Mouse (Mus musculus) spleen, postnatal 14 days (tissue): ENCODE data around the gene Zcchc10.
A peak's percentile ranks its signal among the peaks of the same experiment; 100 is the strongest.
"Not testable (repeated sequence)": the region's sequence is repeated elsewhere in the genome, so short reads cannot be mapped to it uniquely, and the experiment has no call there.

Experiments used
- DNase-seq, 2 experiments: peaks; one replicate each; pipeline ENCODE4 v3.0.0; 2021 to 2022; ENCODE audit warnings: low spot score in 2 of 2

Zcchc10 gene

DNA sequence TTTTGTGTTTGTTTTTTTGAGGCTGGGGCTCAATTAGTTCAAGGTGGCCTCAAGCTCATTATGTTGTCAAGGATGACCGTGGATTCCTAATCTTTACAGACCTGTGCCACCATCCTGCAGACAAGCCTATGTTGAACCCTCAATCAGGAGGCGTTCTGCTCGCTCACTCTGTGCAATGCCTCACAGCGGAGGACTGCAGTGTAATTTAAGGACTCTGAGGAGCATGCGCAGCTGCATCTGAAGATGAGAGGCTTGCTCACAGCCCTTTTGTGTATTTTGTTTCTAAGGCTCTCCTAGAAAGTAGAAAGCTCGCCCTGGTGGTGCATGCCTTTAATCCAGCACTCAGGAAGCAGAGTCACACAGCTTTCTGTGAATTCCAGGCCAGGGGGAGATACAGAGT, 7.5 kb upstream of the Zcchc10 start:
- DNase-seq, result no peak

DNA sequence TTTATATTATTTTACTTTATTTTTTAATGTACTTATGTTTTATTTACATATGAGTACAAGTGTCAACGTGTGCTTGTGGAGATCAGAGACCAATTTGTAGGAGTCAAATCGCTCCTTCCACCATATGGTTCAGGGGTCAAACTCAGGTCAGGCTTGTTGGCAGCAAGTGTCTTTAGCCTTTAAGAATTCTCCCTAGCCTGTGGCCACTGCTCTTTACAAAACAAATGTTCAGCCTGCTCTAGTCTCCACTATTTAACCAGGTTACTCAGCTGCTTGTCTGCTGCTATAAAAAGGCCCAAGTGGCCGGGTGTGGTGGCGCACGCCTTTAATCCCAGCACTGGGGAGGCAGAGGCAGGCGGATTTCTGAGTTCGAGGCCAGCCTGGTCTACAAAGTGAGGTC, 6.4 kb upstream of the Zcchc10 start:
- DNase-seq, result no peak

DNA sequence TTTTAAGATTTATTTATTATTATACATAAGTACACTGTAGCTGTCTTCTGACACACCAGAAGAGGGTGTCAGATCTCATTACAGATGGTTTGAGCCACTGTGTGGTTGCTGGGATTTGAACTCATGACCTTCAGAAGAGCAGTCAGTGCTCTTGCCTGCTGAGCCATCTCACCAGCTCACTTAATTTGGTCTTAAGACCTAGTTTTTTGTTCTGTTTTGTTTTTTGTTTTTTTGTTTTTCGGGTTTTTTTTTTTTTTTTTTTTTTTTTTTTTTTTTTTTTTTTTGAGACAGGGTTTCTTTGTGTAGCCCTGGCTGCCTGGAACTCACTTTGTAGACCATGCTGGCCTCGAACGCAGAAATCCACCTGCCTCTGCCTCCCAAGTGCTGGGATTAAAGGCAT, 5.9 kb upstream of the Zcchc10 start:
- DNase-seq, result not testable (repeated sequence)

DNA sequence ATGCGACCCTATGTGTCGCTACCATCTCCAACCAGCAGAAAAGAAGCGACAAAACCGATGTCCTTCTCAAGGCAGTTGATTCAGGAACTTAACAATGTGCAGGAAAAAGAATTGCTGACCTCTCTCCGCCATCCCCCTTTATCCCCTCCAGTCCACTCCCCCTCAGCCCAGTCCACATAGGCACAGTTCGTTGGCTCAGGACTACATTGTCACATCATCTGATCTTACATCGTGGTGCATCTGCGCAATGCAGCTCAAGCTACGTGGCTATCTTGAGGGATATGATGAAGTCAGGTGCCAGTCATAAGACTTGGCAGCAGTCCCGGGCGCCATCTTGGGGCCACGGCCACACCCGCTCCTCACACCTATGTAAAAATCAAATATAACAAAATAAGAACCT, 4.6 kb upstream of the Zcchc10 start:
- not testable (repeated sequence) for DNase-seq

DNA sequence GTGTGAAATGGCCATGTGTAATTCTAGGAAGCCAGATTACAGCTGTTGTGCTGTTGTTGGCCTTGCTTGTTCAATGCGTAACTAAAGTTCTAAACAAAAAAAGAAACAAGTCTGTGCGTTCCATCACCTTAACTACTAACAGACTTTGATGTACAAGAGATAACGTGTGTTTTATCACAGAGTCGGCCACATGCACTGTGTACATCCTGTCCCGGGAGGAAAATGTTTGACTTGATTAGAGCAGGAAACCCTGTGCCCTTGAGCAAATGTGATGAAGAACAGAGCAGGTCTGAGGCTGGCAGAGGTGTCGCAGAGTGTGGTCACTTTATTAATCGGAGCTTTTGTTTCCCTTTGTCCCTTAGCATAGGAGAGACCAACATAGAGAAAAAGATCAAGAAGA, 5.8 kb downstream of the Zcchc10 start:
- no peak for DNase-seq

DNA sequence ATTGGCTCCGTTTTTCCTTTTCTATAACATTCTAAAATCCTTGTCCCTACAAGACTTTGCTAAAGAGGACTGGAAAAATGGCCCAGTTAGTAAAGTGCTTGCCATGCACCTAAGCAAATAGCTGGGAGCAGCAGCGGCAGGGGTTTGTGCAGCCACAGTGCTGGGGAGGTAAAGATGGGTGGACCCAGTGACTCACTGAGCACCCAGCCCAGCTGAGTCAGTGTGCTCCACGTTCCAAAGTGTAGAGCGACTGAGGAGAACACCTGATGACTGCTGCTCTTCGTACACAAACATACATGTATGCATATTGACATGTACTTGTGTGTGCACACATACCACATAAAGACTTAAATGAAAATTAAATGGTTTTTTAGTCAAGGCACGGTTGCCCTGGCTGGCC, 6.6 kb downstream of the Zcchc10 start:
- no peak for DNase-seq

DNA sequence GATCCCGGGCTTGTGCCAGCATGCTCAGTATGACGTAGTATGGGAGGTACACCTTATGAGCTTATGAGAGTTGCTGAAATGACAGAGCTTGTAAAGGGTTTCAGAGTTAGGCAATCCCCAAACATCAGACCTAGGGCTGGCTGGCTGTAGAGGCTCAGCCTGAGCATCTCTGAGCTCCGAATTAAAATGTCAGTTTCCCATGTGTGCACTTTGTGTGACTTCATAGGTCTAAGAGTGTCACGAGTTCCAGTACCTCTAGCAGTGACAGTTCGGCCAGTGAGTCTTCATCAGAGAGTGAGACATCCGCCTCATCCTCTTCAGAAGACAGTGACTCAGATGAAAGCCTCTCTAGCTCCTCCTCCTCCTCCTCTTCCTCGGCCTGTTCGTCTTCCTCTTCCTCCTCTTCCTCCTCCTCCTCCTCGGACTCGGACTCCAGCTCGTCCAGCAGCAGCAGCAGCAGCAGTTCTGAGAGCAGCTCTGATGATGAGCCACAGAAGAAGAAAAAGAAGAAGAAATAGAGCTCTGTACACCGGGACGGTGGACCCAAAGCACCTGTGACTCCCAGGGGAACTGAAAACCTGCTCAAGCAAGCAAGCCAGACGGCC, 7.7 kb downstream of the Zcchc10 start:
- no peak for DNase-seq

DNA sequence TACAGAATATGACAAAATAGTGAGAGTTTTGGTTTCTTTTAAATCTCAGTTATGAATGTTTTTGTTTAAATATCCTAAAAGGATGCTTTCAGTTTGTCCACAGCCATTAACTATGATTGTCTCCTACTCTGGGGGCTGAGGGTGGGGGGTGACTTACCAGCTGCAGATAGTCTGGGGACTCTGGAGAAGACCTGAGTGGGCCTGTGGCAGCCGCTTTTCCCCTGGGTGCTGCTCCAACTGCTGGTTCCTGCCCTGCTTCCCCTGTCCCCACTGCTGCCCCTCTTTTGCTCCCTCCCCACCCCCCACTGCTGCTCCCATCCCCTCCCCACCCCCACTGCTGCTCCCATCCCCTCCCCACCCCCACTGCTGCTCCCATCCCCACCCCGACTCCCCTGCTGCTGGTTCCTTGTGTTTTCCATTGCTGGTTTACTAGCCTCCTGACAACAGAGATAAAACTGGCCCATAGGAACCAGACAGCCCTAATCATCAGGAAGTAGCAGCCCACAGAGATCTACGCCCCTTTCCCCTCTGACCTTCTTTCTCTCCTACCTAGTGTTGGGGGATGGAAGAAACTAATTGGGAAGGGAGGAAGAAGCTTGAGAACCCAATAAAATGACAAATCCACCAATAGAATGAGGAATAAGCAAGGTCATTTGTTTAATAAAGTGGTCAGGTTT, 11.2 kb downstream of the Zcchc10 start:
- DNase-seq, result no peak

DNA sequence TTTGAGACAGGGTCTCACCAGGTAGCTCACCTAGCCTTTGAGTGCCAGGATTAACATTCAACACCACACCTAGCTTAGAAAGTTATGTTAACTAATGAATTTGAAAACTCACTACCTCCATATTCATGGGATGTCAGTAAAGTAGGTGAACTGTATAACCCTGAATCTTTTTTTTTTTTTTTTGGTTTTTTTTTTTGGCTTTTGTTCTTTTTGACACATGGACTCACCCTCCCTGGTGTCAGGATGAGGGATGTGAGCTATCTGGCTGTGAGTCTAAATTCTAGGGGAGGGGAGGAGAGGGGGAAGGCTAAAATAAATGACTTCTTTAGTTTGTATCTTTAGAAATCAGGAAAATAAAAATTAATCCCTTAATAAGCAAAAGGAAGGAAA, 11.7 kb downstream of the Zcchc10 start:
- DNase-seq, result no peak

DNA sequence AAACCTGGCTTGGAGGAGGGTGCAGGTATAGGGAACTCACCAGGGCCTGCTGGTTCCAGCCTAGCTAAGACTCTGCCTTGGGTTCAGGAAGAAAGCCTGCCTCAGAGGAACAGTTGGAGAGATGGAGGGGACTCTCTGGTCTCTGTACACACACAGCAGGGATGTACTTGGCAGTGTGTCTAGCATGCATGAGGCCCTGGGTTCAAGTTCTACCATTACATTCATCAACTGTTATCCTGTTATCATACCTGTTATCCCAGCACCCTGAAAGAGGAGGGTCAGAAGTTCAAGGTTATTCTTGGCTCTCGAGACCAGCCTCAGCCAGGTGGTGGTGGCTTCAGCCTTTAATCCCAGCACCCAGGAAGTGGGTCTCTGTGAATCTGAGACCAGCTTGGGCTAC, 12.4 kb downstream of the Zcchc10 start:
- DNase-seq, result no peak

DNA sequence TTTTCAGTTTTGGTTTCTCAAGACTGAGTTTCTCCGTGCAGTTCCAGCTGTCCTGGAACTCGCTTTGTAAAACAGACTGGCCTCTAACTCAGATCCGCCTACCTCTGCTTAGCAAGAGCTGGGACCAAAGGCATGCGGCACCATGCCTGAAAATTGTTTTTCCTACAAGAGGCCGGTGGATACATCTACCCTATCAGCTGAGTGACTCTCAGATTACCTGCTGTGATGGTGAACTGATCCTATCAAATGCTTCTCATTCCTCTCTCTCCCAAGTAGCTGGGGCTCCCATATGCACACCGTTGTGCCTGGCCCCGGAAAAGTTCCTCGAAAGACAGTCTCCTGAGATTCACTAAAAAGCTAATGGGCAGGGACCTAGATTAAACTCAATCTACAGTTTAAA, 13.2 kb downstream of the Zcchc10 start:
- DNase-seq, result no peak

DNA sequence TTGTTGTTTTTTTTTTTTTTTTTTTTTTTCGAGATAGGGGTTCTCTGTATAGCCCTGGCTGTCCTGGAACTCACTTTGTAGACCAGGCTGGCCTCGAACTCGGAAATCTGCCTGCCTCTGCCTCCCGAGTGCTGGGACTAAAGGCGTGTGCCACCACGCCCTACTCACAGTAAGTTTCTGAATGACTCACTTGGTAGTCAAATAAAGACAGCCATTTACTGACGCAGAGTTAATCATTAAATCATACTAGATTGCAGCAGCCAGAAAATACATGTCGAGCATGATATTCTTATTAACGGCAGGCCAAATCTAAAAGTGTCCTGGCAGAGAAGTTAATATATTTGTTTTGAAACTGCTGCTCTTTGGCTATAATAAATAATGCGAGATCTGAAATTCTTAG, 16.5 kb downstream of the Zcchc10 start:
- DNase-seq, result not testable (repeated sequence)

DNA sequence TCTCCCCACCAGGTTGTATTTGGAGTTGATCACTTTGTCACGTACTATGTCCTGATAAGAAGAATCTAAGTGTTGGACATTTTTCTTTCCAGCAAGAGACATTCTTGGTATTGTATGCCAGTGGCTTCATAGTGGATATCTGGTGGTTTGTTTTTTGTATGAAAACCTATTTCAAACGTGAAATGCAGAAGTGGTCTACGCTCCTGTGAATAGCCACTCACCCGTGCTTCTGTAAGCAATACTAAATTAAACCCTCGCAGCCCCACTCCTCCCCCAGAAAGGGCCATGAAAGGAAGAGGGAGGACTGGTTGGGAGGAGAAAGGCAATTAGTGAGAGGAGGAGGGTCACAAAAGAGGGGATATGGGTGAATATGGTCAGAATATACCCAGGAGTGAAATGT, 18.2 kb downstream of the Zcchc10 start:
- no peak for DNase-seq

DNA sequence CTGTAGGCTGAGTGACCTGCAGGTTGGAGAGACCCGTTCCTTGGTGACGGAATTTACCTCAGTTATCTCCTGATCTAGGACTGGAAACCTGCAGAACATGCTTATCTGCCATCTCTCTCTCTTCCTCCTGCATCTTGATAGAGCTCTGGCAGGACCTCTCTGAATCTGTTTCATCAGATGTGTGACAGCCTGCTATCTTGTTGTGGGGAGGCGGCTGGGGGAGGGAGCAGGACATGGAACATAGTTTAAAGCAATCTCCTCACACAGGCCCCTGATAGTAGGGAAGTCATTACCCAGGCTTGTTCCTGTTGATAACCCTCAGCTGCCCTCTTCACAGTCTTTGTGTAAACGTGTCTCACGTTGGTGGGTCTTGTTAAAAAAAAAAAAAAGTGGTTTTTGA, 20.8 kb downstream of the Zcchc10 start:
- no peak for DNase-seq

DNA sequence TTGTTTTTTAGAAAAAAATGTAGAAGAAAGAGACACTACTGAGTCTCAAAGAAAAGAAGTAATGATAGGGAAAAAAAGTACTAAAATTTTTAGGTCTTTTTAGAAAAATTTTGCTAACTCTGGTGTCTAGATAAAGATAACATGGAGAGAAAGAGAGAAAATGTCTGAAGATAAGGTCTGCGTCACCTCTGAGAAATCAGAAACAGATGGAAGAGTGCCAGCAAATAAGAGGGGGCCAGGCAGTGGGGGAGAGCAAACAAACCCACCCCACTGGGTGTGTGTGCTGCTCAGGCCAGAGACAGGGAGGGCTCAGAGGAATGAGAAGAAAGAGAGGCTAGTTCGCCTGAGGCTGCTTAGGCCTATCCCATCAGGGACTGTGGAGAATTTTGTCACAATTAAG, 21.3 kb downstream of the Zcchc10 start:
- no peak for DNase-seq

DNA sequence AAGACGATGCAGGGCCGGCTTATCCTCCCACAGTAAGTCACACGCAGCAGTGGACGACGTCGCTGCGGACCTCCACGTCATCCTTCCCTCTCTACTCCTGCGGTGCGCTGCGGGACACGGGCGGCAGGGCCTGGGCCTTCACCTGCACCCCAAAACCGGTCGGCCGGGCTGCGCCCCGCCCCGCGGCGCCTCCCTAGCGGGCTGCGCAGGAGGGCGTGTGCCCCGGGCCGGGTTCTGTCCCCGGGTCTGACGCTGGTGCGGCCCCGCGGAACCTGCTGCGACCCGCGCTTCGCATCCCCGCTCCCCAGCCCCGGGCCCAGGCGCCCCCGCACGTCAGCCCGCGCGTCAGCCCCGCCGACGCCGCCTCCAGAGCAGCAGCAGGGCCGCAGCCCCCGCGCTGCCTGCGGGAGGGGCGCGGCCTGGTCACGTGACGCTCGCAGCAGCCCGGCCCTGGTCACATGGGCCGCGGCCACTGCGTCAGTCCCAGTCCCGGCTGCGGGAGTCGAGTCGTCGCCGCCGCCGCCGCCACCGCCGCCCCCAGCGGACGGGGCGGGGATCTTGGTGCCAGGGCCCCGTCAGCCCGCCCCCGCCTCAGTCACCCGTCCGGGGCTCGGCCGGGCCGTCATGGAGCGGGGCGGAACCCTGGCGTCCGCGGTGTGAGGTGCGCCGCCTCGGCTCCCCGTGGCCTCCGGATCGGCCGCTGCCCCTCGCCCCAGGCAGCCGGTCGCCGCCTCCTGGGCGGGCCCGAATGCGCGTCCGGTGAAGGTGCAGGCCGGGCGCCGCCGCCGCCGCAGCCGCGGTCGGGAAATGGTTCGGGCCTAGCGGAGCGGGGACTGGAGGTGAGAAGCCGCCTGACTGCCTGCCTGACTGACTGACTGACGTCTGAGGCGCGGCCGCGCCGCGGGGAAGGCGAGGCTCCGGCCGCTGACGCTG, 26.1 kb downstream of the Zcchc10 start, which contains the start of gene Aff4:
Aff4 (plus strand) TSS at position 543 of the 933 bp plus-strand sequence.
- peak; percentile 72 to 77 for DNase-seq

DNA sequence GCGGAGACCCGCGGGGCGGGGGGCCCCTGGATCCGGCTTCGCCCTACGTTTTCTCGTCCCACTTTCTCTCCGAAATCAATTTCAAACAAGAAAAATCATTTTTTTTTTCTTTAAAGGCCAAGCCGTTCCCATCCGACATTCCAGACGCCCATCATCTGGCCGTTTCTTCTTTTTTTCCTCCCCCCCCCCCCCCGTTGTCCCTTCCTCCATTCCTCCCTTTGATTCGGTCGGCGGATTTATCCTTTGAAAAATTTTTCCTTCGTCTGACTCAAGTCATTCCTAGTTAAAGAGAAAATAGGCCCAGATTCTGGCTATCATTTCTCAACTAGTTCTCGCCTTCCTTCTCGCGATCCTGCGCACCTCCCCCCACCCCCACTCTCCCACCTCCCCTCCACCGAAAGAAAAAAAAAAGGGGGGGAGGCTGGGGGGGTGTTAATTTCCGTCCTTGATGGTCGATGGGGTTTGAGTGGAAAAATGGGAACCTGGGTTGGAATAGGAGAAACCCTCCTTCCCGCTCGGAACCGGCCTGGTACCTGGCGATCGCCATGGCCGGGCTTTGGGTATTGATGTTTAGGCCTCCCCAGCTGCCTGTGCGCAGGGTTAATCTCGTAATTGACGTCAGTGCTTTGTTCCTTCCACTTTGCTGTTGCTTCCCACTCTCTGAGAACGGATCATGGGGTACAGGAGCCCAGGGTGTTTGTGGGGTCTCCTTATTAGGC, 26.9 kb downstream of the Zcchc10 start:
- peak in 1 of 2 experiments; percentile 8 for DNase-seq

DNA sequence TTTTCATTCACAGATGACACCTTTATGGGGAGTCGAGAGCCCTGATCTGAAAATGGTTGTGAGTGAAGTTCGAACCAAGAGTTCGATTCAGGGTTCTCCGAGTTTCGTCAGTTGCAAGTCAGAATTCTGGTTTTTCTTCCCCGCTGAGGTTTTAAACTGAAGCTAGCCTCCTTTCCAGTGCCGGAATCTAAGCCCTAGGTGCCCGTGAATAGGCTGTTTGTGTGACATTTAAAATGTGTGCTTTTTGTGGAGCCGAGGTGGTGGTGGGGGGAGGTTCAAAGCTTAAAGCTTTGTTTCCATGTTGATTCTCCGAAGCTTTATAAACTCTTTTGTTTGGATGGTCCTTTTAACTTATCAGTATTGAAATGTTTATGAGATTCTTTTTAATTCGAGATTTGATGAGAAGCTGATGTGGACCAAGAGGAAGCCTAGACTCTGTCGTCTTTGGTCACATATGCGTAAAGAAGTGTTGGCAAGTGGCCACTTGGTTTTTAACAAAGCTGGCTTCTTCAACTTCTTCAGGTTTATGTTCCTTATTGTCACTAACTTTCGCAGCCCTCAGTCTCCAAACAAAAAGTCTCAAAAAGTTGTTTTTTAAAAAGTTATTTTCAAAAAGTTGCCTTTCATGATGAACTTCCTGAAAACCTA, 27.6 kb downstream of the Zcchc10 start:
- DNase-seq, result no peak

DNA sequence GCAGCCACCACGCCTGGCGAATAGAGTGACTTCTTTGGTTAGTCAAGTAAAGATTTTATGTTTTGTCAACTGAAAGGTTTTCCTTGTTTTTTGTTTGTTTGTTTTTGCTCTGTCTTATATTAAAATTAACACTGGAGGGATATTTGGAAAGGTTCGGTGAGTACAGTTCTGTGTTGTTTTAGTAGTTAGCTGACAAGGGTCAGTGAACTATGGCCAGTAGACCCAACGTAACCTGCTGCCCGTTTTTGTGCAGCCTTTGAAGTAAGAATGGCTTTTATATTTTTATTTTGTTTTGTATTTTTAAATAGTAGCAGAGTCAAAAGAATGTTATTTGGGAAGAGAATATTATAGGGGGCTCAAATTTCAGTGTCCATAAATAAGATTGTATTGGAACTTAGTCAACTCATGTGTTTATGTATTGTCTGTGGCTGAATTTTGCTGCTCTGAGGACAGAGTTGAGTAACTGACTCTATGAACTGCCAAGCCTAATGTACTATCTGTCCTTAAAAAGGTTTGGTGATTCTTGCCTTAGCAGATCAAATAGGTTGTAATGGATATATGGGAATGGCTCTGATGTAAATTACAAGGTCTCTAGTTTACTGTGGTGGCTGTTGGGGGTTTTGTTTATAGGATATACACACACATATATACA, 34.2 kb downstream of the Zcchc10 start:
- DNase-seq, result no peak

DNA sequence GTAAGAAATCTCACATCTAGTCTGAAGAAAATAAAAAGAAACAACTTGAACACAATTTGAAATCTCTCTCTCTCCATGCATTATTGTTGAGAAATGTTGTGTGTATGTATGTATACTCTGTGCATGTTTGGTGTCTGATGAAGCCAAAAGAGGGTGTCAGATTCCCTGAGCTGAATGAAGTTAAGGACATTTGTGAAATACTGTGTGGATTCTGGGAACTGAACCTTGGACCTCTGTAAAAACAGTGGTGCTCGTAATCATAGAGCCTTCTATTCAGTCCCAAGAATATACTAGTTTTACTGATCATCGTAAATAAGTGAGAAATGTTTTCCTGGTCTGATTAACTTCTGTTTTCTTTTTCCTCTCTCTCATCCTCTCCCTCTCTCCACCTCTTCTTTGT, 42.6 kb downstream of the Zcchc10 start:
- no peak for DNase-seq

DNA sequence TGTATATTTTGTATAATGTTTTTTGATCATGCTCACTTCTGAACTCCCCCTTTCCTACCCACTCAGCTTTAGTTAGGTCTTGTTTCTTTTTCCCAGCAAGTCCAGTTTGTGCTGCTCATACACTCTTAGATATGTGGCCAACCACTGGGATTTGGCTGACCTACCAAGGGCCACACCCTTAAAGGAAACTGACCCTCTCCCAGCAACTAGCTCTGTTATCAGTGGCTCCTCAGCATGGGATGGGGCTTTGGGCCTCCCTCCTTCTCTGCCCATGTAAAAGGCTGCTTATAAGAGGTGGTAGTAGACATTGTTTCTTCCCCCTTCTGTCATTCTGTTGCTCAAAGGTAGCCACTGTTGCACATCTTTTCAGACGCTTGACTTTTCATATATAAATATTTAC, 54.4 kb downstream of the Zcchc10 start:
- no peak for DNase-seq
